Mouse (Mus musculus): ENCODE measurements around the gene Gpx4. TPM values are rescaled to one million over a fixed set of nuclear protein-coding genes. Genes with fewer than 3 reads are reported as not detected.

Gene Gpx4
- polyA plus RNA-seq, 1 experiment from 2014 or later: 488 TPM

DNA sequence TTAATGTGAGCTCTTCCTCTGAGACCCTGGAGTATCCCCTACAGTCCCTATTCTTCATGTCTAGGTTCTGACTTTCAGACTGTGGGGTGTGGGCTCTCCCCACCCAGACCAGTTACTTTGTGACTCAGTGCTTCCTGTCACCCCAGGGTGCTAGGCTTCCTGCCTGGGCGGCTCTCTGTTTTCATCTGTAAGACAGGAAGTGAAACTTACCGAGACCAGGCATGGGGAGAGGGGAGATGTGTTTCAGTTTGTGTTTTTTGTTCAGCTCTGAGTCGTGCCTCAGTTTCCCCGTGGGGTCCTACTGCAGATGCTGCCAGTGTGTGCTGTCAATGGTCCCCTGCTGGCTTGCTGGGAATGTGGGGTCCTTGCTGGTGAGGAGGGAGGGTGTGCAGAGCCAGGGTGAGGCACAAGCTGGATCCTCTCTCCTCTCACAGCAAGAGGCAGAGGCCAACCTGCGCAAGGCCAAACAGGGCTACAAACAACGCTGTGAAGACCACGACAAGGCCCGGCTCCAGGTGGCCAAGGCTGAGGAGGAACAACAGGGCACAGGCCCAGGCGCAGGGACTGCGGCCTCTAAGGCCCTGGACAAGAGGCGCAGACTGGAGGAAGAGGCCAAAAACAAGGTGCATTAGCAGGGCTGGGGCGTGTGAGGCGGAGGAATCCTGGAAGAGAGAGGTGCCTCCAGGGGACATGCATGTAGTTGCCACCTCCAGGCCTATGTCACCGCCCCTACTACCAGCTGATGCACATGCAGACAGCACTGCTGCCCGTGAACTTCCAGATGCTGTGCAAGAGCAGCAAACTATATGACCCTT is 22.5 kb upstream of the Gpx4 start:
- Histone ChIP-seq H3K9ac (no peak overlapping the region), H3K27ac (no peak overlapping the region), H3K4me1 (peaks cover 12% of the 10 kb centered on the region), H3K27me3 (peaks cover 12% of the 10 kb centered on the region; the same call in 1 of the 2 replicates), H3K4me2 (no peak overlapping the region), H3K4me3 (no peak overlapping the region), H3K36me3 (no peaks in the 10 kb centered on the region), H3K9me3 (no peaks in the 10 kb centered on the region)
- ATAC-seq (ENCODE audit: insufficient number of reproducible peaks, insufficient read depth, low FRiP score, low TSS enrichment, low read depth): no peak
- WGBS: 76% methylated on average over 15 of the region's 15 CpGs

DNA sequence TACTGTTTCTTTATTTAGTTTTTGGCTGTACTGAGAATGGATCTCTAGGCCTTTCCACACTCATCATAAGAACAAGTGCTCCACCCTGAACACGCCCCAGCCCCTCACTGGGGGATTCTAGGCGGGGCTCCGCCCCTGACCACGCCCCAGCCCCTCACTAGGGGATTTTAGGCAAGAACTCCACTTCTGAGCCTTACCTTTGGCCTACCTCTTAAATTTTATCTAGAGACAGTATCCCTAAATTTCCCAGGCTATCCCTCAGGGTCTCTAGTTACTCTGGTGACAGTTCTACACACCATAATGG is 22.0 kb upstream of the Gpx4 start:
- Histone ChIP-seq H3K27ac (no peak overlapping the region), H3K27me3 (peaks cover 6% of the 10 kb centered on the region; the same call in 1 of the 2 replicates), H3K9ac (0 out of 2 replicates have a peak overlapping the region, but pooled peaks have one; percentile 32), H3K4me2 (no peak overlapping the region), H3K4me1 (peaks cover 6% of the 10 kb centered on the region), H3K4me3 (no peak overlapping the region), H3K36me3 (no peaks in the 10 kb centered on the region), H3K9me3 (no peaks in the 10 kb centered on the region)
- WGBS: 56% methylated on average over 4 of the region's 4 CpGs
- ATAC-seq (ENCODE audit: insufficient number of reproducible peaks, insufficient read depth, low FRiP score, low TSS enrichment, low read depth): no peak

DNA sequence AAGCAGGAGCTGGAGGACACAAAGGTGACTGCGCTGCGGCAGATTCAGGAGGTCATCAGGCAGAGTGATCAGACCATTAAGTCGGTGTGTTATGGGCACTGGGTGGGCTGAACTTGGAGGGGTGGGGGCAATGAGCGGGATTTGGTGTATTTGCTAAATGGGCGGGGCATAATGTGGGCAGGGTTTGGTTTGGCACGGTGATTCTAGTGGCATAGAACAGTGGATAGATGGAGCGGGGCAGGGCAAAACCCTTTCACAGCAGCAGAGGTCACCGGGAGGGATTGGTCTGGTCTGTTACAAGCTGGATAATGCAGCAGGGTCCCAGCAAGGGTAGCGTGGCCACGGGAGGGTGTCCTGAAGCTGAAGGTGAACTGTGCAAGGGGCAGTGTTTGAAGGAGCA is 21.5 kb upstream of the Gpx4 start:
- 78% methylated on average over 10 of the region's 10 CpGs for WGBS
- Histone ChIP-seq H3K9me3 (no peaks in the 10 kb centered on the region), H3K4me3 (no peak overlapping the region), H3K27ac (no peak overlapping the region), H3K27me3 (peaks cover 1% of the 10 kb centered on the region; the same call in 1 of the 2 replicates), H3K36me3 (no peaks in the 10 kb centered on the region), H3K4me1 (peaks cover 1% of the 10 kb centered on the region; the same call in 1 of the 2 replicates), H3K4me2 (no peak overlapping the region), H3K9ac (no peak overlapping the region)
- ATAC-seq (ENCODE audit: insufficient number of reproducible peaks, insufficient read depth, low FRiP score, low TSS enrichment, low read depth): no peak

DNA sequence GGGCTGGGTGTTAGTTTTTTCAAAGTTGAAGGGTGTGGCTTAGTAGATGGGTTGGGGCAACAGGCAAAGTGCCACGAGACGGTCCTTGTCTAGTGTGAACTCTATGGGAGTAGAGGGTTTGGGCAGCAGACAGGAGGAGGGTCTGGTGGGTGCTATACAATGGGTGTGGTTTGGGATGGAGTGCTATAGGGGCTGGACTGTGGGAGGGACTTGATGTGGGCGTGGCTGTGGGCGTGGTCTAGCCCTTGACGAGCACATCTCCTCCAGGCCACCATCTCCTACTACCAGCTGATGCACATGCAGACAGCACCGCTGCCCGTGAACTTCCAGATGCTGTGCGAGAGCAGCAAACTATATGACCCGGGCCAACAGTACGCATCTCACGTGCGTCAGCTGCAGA is 21.1 kb upstream of the Gpx4 start:
- Histone ChIP-seq H3K36me3 (no peaks in the 10 kb centered on the region), H3K4me3 (no peak overlapping the region), H3K9me3 (no peaks in the 10 kb centered on the region), H3K4me2 (no peak overlapping the region), H3K27ac (no peak overlapping the region), H3K4me1 (no peaks in the 10 kb centered on the region), H3K9ac (no peak overlapping the region), H3K27me3 (no peaks in the 10 kb centered on the region)
- 63% methylated on average over 12 of the region's 12 CpGs for WGBS
- no peak for ATAC-seq (ENCODE audit: insufficient number of reproducible peaks, insufficient read depth, low FRiP score, low TSS enrichment, low read depth)

DNA sequence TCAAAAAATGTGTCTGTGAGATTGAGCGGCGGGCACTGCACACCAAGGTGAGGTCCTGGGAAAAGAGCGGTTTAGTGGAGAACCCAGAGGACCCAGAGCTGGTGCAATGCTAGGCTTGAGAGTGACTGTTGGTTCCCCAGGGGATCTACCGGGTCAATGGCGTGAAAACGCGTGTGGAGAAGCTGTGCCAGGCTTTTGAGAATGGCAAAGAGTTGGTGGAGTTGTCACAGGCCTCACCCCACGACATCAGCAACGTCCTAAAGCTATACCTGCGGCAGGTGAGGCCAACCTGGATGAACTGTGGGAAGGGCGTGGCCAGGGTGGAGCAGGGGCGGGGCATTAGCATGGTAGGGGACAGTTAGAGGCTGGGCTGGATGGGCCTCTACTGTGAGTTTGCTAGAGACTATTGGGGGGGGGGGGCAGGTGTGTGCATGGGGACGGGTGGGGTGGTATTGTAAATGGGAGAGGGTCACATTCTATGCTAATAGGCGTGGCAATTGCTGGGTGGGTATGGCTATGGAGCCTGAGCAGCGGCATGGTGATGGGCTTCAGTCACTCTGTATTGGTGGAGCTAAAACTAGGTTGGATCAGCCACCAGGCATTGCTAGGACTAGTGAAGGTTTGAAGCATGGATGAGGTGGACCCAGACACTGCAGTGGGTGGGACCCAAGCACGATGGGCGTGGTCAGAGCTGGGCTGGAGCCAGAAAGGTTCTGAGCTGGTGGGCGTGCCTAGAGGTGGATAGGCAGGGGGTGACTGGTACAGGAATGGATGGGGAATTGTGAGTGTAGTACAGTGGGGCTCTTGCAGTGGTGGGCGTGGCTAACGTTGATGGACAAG is 19.1 kb upstream of the Gpx4 start:
- Histone ChIP-seq H3K27ac (no peak overlapping the region), H3K27me3 (no peaks in the 10 kb centered on the region), H3K4me1 (peaks cover 4% of the 10 kb centered on the region), H3K36me3 (no peaks in the 10 kb centered on the region), H3K4me2 (no peak overlapping the region), H3K9me3 (no peaks in the 10 kb centered on the region), H3K4me3 (no peak overlapping the region), H3K9ac (no peak overlapping the region)
- 70% methylated on average over 20 of the region's 20 CpGs for WGBS
- ATAC-seq (ENCODE audit: insufficient number of reproducible peaks, insufficient read depth, low FRiP score, low TSS enrichment, low read depth): no peak

DNA sequence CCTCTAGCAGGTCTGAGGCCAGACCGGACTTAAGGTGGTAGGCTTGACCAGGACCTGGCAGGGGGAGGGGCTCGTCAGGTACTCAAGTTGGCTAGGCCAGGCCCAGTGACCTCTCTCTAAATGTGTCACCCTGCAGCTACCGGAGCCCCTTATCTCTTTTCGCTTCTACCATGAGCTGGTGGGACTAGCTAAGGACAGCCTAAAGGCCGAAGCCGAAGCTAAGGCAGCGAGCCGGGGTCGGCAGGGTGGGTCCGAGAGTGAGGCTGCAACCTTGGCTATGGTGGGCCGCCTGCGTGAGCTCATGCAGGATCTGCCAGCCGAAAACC is 18.5 kb upstream of the Gpx4 start:
- no peaks in the 10 kb centered on the region for H3K36me3 ChIP-seq
- 94% methylated on average over 13 of the region's 13 CpGs for WGBS
- ATAC-seq (ENCODE audit: insufficient number of reproducible peaks, insufficient read depth, low FRiP score, low TSS enrichment, low read depth): no peak
- H3K9ac ChIP-seq: no peak overlapping the region
- H3K27ac ChIP-seq: no peak overlapping the region
- no peaks in the 10 kb centered on the region for H3K27me3 ChIP-seq
- no peaks in the 10 kb centered on the region for H3K9me3 ChIP-seq
- no peak overlapping the region for H3K4me2 ChIP-seq
- peaks cover 10% of the 10 kb centered on the region for H3K4me1 ChIP-seq
- no peak overlapping the region for H3K4me3 ChIP-seq

DNA sequence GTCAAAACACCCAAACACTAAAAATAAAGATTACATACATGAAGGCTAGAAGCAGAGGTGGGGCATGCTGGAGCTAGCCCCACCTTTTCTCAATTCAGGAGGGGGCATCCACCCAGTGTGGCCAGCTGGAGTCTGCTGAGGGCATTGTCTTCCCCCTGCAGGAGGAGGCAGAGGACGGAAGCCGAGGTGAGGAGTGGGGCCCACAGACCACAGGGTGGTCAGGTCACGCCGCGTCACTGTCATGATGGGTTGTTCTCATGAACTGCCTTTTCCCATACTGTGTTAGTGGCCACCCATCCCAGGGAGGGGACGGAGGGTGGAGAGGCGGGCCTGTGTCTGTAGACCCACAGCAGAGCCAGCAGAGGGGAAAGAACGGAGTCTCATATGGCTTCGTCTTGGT is 16.8 kb upstream of the Gpx4 start:
- H3K9me3 ChIP-seq: no peaks in the 10 kb centered on the region

DNA sequence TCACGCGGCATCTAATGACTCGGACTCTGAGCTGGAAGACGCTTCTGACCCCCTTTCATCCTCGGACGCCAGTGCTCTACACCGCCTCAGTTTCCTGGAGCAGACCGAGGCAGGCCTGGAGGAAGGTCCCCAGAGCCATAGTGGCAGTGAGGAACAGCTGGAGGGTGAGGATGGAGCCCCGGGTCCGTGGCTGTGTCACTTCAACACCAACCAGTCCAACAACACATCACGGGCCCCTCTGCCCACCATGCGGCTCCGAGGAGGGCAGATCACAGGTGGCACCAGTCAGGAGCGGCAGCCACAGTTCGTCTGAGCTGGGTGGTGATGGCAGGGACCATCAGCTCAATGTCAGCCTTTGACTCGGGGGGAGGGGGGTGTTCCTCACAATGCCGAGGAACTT is 16.2 kb upstream of the Gpx4 start:
- Histone ChIP-seq H3K4me3 (no peak overlapping the region), H3K9me3 (no peaks in the 10 kb centered on the region), H3K4me1 (peaks cover 17% of the 10 kb centered on the region), H3K4me2 (no peak overlapping the region), H3K36me3 (peaks cover 14% of the 10 kb centered on the region), H3K27me3 (no peaks in the 10 kb centered on the region), H3K9ac (0 out of 2 replicates have a peak overlapping the region, but pooled peaks have one; percentile 12), H3K27ac (no peak overlapping the region)
- whole genome bisulfite sequencing: 86% methylated on average over 17 of the region's 17 CpGs
- ATAC-seq (ENCODE audit: insufficient number of reproducible peaks, insufficient read depth, low FRiP score, low TSS enrichment, low read depth): no peak

More for the DNA sequence above, 16.8 kb upstream of the Gpx4 start:
- no peaks in the 10 kb centered on the region for H3K27me3 ChIP-seq
- H3K9ac ChIP-seq: no peak overlapping the region
- no peak overlapping the region for H3K4me2 ChIP-seq
- peaks cover 9% of the 10 kb centered on the region for H3K36me3 ChIP-seq
- ATAC-seq (ENCODE audit: insufficient number of reproducible peaks, insufficient read depth, low FRiP score, low TSS enrichment, low read depth): no peak
- WGBS: 85% methylated on average over 9 of the region's 9 CpGs
- no peak overlapping the region for H3K27ac ChIP-seq
- peaks cover 17% of the 10 kb centered on the region for H3K4me1 ChIP-seq
- H3K4me3 ChIP-seq: no peak overlapping the region

DNA sequence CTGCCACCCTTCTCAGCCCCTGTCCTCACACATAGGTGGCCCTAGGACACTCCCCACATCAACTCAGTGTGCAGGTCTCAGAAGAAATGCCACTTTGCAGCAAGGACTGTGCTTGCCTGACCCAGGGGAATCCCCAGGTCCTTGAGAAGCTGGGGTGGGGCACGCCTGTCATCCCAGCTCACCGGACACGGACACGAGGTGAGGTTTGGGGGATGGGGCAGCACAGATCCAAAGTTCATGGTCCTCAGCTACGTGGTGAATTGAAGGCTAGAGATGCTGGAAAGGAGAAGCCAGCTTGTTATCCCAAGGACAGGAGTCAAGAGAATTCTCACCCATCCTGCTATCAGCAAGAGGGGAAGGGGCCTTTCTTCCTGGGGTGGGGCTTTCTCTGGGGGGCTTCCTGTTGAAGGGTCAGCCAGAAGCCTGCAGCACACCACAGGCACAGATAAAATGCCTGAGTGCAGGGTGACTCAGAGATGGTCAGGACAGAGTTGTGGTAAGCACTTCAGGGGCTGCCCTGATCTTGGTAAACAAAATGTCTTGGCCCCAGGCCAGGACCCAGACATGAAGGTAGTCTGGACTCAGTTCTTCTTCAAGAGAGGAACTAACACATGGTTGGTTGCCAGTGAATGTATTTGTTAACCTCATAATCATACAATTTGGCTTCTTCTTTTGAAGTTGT is 14.0 kb upstream of the Gpx4 start:
- H3K9ac ChIP-seq: peak overlapping the region; percentile 46; the same call in 1 of the 2 replicates
- ATAC-seq (ENCODE audit: insufficient number of reproducible peaks, insufficient read depth, low FRiP score, low TSS enrichment, low read depth): no peak
- no peaks in the 10 kb centered on the region for H3K9me3 ChIP-seq
- peaks cover 36% of the 10 kb centered on the region for H3K36me3 ChIP-seq
- peaks cover 19% of the 10 kb centered on the region for H3K4me1 ChIP-seq
- peak overlapping the region; percentile 44; the same call in 1 of the 2 replicates for H3K27ac ChIP-seq
- 59% methylated on average over 5 of the region's 5 CpGs for WGBS
- H3K4me2 ChIP-seq: no peak overlapping the region
- H3K27me3 ChIP-seq: no peaks in the 10 kb centered on the region
- no peak overlapping the region for H3K4me3 ChIP-seq

DNA sequence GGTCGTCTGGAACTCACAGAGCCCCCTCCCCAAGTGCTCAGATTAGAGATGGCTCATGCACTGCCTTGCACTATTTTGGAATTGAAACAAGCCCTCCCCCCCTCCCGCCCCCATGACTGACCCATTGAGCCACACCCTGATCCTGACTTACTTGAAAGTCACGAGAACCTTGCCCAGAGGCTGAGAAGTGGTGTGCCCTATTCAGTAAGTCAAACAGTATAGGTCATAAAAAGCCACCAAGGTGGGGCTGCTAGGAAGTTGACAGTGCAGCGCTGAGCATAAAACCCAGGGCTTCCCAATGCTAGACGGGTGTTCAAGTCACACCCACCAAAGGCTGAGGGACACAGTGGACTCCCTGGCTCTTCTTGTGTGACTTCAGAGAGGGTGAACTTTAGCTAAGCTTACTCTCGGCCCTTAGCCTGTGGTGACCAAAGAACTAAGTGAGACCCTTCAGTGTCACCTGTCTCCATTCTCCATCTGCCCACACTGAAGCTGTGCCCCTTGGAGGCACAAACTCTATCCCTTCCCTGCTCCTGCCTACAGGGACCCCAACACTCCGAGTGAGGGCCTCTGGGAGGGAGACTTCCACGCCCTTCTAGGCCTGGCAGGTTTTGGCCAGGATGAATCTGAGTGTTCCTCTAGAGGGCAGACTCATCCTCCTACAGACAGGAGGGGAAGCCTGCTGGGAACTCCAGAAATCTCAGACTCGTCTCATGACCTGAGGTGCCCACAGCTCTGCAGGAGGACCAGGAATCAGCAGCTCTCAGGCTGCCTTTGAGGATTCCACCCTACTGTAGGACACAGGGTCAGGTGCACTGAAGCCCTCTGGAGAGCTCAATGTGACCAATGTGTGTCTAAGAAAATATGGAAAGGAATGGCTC is 13.2 kb upstream of the Gpx4 start:
- 0 out of 2 replicates have a peak overlapping the region, but pooled peaks have one; percentile 21 for H3K9ac ChIP-seq
- peaks cover 42% of the 10 kb centered on the region for H3K36me3 ChIP-seq
- H3K4me2 ChIP-seq: no peak overlapping the region
- no peak overlapping the region for H3K4me3 ChIP-seq
- no peak for ATAC-seq (ENCODE audit: insufficient number of reproducible peaks, insufficient read depth, low FRiP score, low TSS enrichment, low read depth)
- WGBS: 42% methylated on average over 9 of the region's 9 CpGs
- no peaks in the 10 kb centered on the region for H3K9me3 ChIP-seq
- no peaks in the 10 kb centered on the region for H3K27me3 ChIP-seq
- peaks cover 28% of the 10 kb centered on the region for H3K4me1 ChIP-seq
- H3K27ac ChIP-seq: peak overlapping the region; percentile 68

DNA sequence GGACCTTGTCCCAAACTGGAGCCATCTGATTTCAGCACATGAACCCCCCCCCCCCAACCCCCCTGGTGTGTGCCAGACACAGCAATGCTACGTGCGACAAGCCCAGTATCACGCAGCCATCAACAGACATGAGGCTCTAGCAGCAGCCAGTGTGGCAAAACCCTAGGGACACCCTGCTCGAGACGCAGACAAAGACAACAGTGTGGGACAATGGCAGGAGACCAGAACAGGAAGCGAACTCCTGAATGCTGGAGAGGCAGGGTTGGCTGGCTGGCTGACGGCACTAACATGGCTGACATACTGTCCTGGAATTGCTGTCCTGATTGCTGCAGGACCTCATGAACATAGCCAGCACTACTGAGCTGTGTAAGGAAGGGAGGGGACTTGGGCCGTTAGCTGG is 11.8 kb upstream of the Gpx4 start:
- Histone ChIP-seq H3K9ac (no peak overlapping the region; the same call in 1 of the 2 replicates), H3K4me2 (no peak overlapping the region), H3K27ac (peak overlapping the region; percentile 12; the same call in 1 of the 2 replicates), H3K4me3 (no peak overlapping the region), H3K9me3 (no peaks in the 10 kb centered on the region), H3K4me1 (peaks cover 32% of the 10 kb centered on the region), H3K36me3 (peaks cover 42% of the 10 kb centered on the region), H3K27me3 (no peaks in the 10 kb centered on the region)
- ATAC-seq (ENCODE audit: insufficient number of reproducible peaks, insufficient read depth, low FRiP score, low TSS enrichment, low read depth): no peak
- 78% methylated on average over 8 of the region's 8 CpGs for WGBS

All from embryonic facial prominence, embryonic 13.5 days (tissue).